Mouse (Mus musculus): Measurements from ENCODE around the gene Pus3. TPM values are rescaled to one million over a fixed set of nuclear protein-coding genes. Genes with fewer than 3 reads are reported as not detected.
"Not testable (repeated sequence)": the region's sequence is repeated elsewhere in the genome, so short reads cannot be mapped to it uniquely, and the experiment has no call there.

Gene Pus3
- polyA plus RNA-seq, 1 experiment = 1.8 TPM

DNA sequence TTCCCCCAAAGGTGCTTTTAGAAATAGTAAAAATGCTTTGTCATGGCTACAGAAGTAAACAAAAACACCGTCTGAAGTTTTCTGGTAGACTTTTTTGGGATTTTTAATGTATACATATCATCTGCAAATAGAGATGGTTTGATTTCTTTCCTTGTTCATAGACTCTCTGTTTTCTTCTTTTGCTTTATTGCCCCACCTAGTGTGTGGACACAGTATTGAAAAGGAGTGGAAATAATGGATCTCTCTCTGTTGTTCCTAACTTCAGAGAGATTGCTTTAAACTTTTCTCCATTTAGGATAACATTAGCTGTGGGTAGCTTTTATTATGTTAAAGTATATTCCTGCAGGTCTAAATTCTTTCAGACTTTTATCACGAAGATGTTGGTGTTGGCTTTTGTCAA lies 55.6 kb downstream of the Pus3 start:
- no peak for DNase-seq (ENCODE audit: low read depth, low spot score)
- 31% methylated on average over 2 of the region's 2 CpGs for WGBS

GRCm38 (mm10) chr9:35616784-35617183 lies 58.4 kb downstream of the Pus3 start:
- 50% methylated on average over 2 of the region's 2 CpGs for WGBS
- not testable (repeated sequence) for DNase-seq (ENCODE audit: low read depth, low spot score)

Other genes starting within 250 kb of the Pus3 start
- gene Cdon, start 137.5 kb upstream of the Pus3 start, polyA plus RNA-seq (2012; rRNA removed) = 3.4 and 3.5 TPM in 2 replicates
- not detected in 2 replicates for gene Gm1113, start 40.3 kb upstream of the Pus3 start, polyA plus RNA-seq (2012; rRNA removed)
- gene Ddx25, start 67 bp upstream of the Pus3 start, polyA plus RNA-seq (2012; rRNA removed) = 0.03 and 0.04 TPM in 2 replicates
- gene Pate2, start 11.7 kb downstream of the Pus3 start, polyA plus RNA-seq (2012; rRNA removed) = not detected in 2 replicates
- gene Hyls1, start 11.8 kb downstream of the Pus3 start, polyA plus RNA-seq (2012; rRNA removed) = 1.8 and 1.9 TPM in 2 replicates
- not detected in 2 replicates for gene Pate4, start 53.3 kb downstream of the Pus3 start, polyA plus RNA-seq (2012; rRNA removed)
- not detected in 2 replicates for gene Pate3, start 89.6 kb downstream of the Pus3 start, polyA plus RNA-seq (2012; rRNA removed)
- gene Pate1, start 128.8 kb downstream of the Pus3 start, polyA plus RNA-seq (2012; rRNA removed) = not detected in 2 replicates
- gene Gm17677, start 182.5 kb downstream of the Pus3 start, polyA plus RNA-seq (2012; rRNA removed) = not detected in 2 replicates
- gene Gm17727, start 219.5 kb downstream of the Pus3 start, polyA plus RNA-seq (2012; rRNA removed) = not detected in 2 replicates
- gene Gm27235, start 231.5 kb downstream of the Pus3 start, polyA plus RNA-seq (2012; rRNA removed) = not detected in 2 replicates
- gene D730048I06Rik, start 231.5 kb downstream of the Pus3 start, polyA plus RNA-seq (2012; rRNA removed) = 0.07 and 0.14 TPM in 2 replicates

Measured in large intestine, adult 2 months (tissue).